Mouse (Mus musculus) embryonic facial prominence, embryonic 13.5 days (tissue): ENCODE data around the gene Rab6a. TPM values are rescaled to one million over a fixed set of nuclear protein-coding genes. Genes with fewer than 3 reads are reported as not detected.
A peak's percentile ranks its signal among the peaks of the same experiment; 100 is the strongest.

Experiments
- ATAC-seq: fragments of 200-750 bp; cut with Nextera tagmentation; 2 replicates; pipeline ENCODE4 v1.8.0; 2017; ENCODE audit warnings: low read depth; ENCODE audit not compliant: insufficient number of reproducible peaks, insufficient read depth, low FRiP score, low TSS enrichment
- H3K27ac ChIP-seq: fragments of 300-500 bp; sonication (generic); 2 replicates; pipeline ENCODE4 v1.5.1; 2015; ENCODE audit warnings: moderate library complexity, mild to moderate bottlenecking, inconsistent platforms
- H3K27me3 ChIP-seq: fragments of 300-500 bp; sonication (generic); 2 replicates; pipeline ENCODE4 v1.6.1; 2015; ENCODE audit warnings: mild to moderate bottlenecking, inconsistent platforms
- H3K36me3 ChIP-seq: fragments of 300-500 bp; sonication (generic); 2 replicates; pipeline ENCODE4 v1.6.1; 2015; ENCODE audit warnings: mild to moderate bottlenecking, inconsistent platforms
- H3K4me1 ChIP-seq: fragments of 300-500 bp; sonication (generic); 2 replicates; pipeline ENCODE4 v1.6.1; 2015; ENCODE audit warnings: inconsistent platforms
- H3K4me2 ChIP-seq: fragments of 300-500 bp; sonication (generic); 2 replicates; pipeline ENCODE4 v1.6.1; 2015; ENCODE audit warnings: moderate library complexity, mild to moderate bottlenecking, inconsistent platforms
- H3K4me3 ChIP-seq: fragments of 300-500 bp; sonication (generic); 2 replicates; pipeline ENCODE4 v1.5.1; 2015; ENCODE audit warnings: mild to moderate bottlenecking, inconsistent platforms
- H3K9ac ChIP-seq: fragments of 300-500 bp; sonication (generic); 2 replicates; pipeline ENCODE4 v1.6.1; 2015; ENCODE audit warnings: mild to moderate bottlenecking, inconsistent platforms
- H3K9me3 ChIP-seq: fragments of 300-500 bp; sonication (generic); 2 replicates; pipeline ENCODE4 v1.6.1; 2016; ENCODE audit warnings: inconsistent platforms
- WGBS: fragments of 180-500 bp; shearing (Covaris S2); methylation state at CpG from one replicate; pipeline ENCODE4 v1.1.7; 2015; ENCODE audit warnings: mixed read lengths; 5-methylcytosine and 5-hydroxymethylcytosine counted together
- polyA plus RNA-seq: library from polyadenylated mRNA; unstranded; fragments of >200 nt; fragmentation: Nextera tagmentation; extraction: Ambion mirVana; gene quantifications from 2 replicates; pipeline ENCODE4 v1.2.1, GENCODE M21; 2015

Rab6a gene
- polyA plus RNA-seq, 1 experiment from 2014 or later: 98.9 TPM

DNA sequence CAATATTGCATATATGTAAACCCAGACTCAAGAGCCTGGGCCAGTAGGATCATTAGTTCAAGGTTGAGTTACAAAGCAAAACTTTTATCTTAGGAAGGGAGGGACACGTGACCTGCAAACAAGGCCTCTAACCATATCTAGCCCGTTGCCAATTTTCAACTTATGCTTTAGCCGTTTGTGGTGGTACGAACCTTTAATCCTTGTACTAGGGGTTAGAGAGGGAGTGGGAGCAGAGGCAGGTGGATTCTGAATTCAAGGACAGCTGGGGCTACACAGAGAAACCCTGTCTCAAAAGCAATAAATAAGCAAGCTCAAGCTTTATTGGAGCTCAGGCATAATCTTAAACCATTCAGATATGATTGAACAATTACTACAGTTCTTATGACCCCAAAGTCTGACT is 35.2 kb downstream of the Rab6a start:
- 90% methylated on average over 4 of the region's 4 CpGs for WGBS
- ATAC-seq: no peak

DNA sequence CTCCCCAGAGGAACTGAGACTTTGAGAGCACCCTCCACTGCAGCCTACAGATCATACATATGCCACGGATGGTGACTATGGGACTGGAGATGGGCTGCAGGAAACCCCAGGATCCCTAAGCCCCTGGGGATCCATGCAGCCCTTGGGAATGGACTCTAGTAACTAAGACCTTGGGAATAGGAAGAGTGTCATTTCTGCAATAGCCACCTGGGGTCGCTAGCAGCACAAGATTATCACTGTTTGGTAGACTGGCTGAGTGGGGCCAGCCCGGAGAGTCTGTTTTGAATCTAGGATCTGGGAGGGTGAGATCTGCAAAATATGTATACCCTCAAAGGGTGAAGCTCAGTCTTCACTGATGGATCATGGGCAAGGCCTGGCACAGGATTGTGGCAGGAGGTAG is 37.9 kb downstream of the Rab6a start:
- Histone ChIP-seq H3K27ac (no peak overlapping the region), H3K36me3 (peaks cover 3% of the 10 kb centered on the region; the same call in 1 of the 2 replicates), H3K9ac (no peak overlapping the region), H3K9me3 (no peaks in the 10 kb centered on the region), H3K4me1 (no peaks in the 10 kb centered on the region), H3K27me3 (no peaks in the 10 kb centered on the region), H3K4me3 (no peak overlapping the region), H3K4me2 (no peak overlapping the region)
- 0 out of 2 replicates have a peak, but pooled peaks have one; percentile 3 for ATAC-seq
- 37% methylated on average over 3 of the region's 3 CpGs for WGBS

More for the DNA sequence above, 35.2 kb downstream of the Rab6a start:
- Histone ChIP-seq H3K4me2 (no peak overlapping the region), H3K4me3 (no peak overlapping the region), H3K4me1 (no peaks in the 10 kb centered on the region), H3K9ac (no peak overlapping the region), H3K27me3 (no peaks in the 10 kb centered on the region), H3K36me3 (peaks cover 8% of the 10 kb centered on the region; the same call in 1 of the 2 replicates), H3K27ac (no peak overlapping the region), H3K9me3 (no peaks in the 10 kb centered on the region)

DNA sequence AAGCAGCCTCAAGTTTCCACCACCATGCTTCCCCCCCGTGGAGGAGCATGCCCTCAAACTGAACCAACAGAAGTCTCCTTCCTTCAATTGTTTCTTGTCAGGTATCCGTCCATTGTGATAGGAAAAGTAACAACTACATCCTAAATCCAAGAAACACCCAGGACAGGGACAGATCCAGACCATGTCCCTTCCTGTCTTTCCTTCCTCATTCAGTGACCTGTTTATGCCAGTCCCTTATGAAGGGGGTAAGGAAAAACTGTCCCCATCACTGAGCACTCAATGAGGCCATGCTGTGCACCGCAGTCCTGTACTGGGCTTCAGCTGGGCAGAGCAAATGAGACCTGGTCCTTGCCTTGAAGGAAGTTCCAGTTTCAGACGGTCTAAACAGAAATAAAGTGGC is 41.9 kb downstream of the Rab6a start:
- Histone ChIP-seq H3K4me3 (no peak overlapping the region), H3K27me3 (no peaks in the 10 kb centered on the region), H3K27ac (no peak overlapping the region), H3K36me3 (no peaks in the 10 kb centered on the region; the same call in 1 of the 2 replicates), H3K9me3 (no peaks in the 10 kb centered on the region), H3K4me1 (0 out of 2 replicates have a peak, but pooled peaks cover 3% of the 10 kb centered on the region), H3K4me2 (no peak overlapping the region), H3K9ac (no peak overlapping the region)
- 74% methylated on average over 4 of the region's 4 CpGs for WGBS
- ATAC-seq: no peak

- no peak for ATAC-seq
- Histone ChIP-seq H3K27me3 (no peaks in the 10 kb centered on the region), H3K9me3 (no peaks in the 10 kb centered on the region), H3K27ac (no peak overlapping the region), H3K36me3 (no peaks in the 10 kb centered on the region; the same call in 1 of the 2 replicates), H3K4me2 (no peak overlapping the region), H3K9ac (no peak overlapping the region), H3K4me3 (no peak overlapping the region), H3K4me1 (0 out of 2 replicates have a peak, but pooled peaks cover 3% of the 10 kb centered on the region)
- WGBS: 66% methylated on average over 8 of the region's 8 CpGs
Measured at GRCm38 (mm10) chr7:100649826-100650225, 42.6 kb downstream of the Rab6a start.

DNA sequence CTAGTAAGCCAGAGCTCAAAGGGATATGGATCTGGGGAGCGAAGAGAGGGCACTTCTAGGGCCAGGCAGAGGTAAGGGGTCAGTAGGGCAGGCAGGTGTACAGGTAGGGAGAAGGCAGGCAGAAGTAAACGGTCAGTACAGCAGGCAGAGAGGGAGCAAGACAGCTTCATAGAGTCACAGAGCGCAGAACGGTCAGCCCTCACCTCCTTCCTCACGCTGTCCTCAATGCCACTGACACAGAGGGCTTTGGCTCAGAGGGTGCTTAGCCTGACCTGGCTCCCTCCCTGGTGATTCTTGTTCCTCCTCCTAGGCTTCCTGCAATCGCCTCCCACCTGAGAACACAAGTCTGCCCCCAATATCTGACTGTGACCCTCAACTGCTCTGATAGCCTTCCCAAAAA is 43.2 kb downstream of the Rab6a start:
- Histone ChIP-seq H3K27me3 (no peaks in the 10 kb centered on the region), H3K27ac (no peak overlapping the region), H3K4me1 (0 out of 2 replicates have a peak, but pooled peaks cover 3% of the 10 kb centered on the region), H3K4me3 (no peak overlapping the region), H3K9me3 (no peaks in the 10 kb centered on the region), H3K36me3 (no peaks in the 10 kb centered on the region; the same call in 1 of the 2 replicates), H3K4me2 (no peak overlapping the region), H3K9ac (no peak overlapping the region)
- 79% methylated on average over 6 of the region's 6 CpGs for WGBS
- ATAC-seq: no peak

- Histone ChIP-seq H3K27ac (no peak overlapping the region), H3K4me1 (0 out of 2 replicates have a peak, but pooled peaks cover 3% of the 10 kb centered on the region), H3K4me2 (no peak overlapping the region), H3K9me3 (no peaks in the 10 kb centered on the region), H3K9ac (no peak overlapping the region), H3K36me3 (no peaks in the 10 kb centered on the region; the same call in 1 of the 2 replicates), H3K27me3 (no peaks in the 10 kb centered on the region), H3K4me3 (no peak overlapping the region)
- ATAC-seq: no peak
- 64% methylated on average over 4 of the region's 4 CpGs for WGBS
Measured at GRCm38 (mm10) chr7:100651011-100651410, 43.8 kb downstream of the Rab6a start.

DNA sequence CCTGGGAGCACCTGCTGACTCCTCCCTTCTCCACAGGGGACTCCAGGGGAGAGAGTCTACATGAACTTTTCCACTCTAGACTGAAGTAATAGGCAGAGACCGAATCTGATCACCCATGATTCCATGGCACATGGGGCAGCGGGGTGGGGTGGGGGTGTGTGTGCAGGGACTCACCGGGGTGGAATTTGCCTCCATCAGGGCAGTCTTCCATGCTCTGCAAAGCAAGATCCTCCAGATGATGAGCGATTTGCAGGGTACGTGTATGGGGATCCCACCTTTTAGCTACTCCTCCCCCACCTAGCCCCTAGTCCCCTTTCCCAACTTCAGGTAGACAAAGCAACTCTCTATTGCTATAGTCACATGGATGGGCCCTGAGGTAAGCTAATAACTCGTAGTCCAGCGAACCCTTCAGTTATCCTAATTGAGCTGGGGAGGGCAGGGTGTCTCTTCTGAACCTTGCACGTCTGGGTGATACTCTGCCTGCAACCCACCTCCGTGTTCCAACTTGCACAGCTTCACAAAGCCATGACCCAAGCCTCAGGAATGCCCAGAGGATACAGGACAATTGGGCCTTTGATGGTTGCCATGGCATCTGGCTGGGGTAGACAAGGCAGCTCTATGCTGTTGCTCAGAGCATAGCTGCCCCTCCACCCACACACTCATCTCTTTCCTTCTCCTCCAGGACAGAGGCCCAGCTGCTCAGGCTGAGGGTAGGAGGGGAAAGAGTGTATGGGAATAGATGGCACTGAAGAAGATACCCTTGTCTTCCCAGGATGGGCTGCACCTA is 46.5 kb downstream of the Rab6a start:
- Histone ChIP-seq H3K4me3 (no peak overlapping the region), H3K27me3 (no peaks in the 10 kb centered on the region), H3K27ac (no peak overlapping the region), H3K9ac (no peak overlapping the region), H3K9me3 (no peaks in the 10 kb centered on the region), H3K36me3 (no peaks in the 10 kb centered on the region; the same call in 1 of the 2 replicates), H3K4me1 (peaks cover 16% of the 10 kb centered on the region; the same call in 1 of the 2 replicates), H3K4me2 (no peak overlapping the region)
- no peak for ATAC-seq
- 60% methylated on average over 9 of the region's 9 CpGs for WGBS

DNA sequence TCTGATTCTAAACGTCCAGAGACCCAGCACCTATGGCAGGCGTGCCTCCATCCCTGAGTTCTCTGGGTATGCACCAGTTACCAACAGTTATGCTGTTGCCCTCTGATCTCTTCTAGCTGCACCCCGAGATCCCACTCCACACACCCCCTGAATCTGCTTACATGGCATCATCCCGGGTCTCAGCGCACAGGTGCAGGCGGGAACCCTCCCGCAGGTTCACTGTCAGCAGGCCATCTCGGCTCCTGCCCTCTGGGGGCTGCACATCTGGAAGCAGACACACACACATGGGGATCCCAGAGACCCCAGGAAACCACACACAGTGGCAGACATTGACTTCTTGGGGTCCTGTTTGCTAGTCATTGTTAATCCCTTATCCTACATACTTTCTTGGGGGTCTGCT is 47.2 kb downstream of the Rab6a start:
- Histone ChIP-seq H3K9me3 (no peaks in the 10 kb centered on the region), H3K9ac (no peak overlapping the region), H3K4me1 (peaks cover 16% of the 10 kb centered on the region; the same call in 1 of the 2 replicates), H3K36me3 (no peaks in the 10 kb centered on the region; the same call in 1 of the 2 replicates), H3K27me3 (no peaks in the 10 kb centered on the region), H3K4me3 (no peak overlapping the region), H3K27ac (no peak overlapping the region), H3K4me2 (no peak overlapping the region)
- ATAC-seq: no peak
- WGBS: 84% methylated on average over 8 of the region's 8 CpGs

- Histone ChIP-seq H3K27me3 (no peaks in the 10 kb centered on the region), H3K4me3 (no peak overlapping the region), H3K4me1 (peaks cover 16% of the 10 kb centered on the region; the same call in 1 of the 2 replicates), H3K4me2 (no peak overlapping the region), H3K9ac (no peak overlapping the region), H3K9me3 (no peaks in the 10 kb centered on the region), H3K27ac (no peak overlapping the region), H3K36me3 (no peaks in the 10 kb centered on the region)
- WGBS: 25% methylated on average over 5 of the region's 5 CpGs
- ATAC-seq: no peak
Measured at GRCm38 (mm10) chr7:100656739-100657138, 49.5 kb downstream of the Rab6a start.

DNA sequence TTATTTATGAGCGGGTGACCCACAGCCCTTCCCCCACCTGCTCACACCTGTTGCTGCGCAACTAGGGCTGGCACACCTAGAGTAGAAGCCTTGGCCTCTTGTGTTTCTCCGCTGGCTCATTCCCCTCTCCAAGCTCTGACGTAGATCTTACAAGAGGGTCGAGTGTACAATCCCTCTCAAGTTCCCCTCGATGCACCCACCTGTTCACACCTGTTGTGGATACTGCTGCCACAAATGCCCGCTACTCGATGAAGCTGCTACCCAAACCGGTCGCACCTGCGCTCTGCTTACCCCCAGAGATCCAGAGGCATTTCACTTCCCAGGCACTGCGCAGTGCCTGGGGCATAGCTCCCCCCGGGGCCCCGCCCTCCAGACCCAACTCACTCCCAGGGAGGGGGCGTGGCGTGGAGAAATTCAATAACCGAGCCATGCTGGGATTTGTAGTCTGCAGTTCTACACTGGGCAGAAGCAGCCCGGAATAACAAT is 50.9 kb downstream of the Rab6a start:
- Histone ChIP-seq H3K4me2 (peak overlapping the region; percentile 38), H3K9me3 (no peaks in the 10 kb centered on the region), H3K27ac (no peak overlapping the region), H3K4me1 (peaks cover 20% of the 10 kb centered on the region), H3K36me3 (no peaks in the 10 kb centered on the region), H3K9ac (no peak overlapping the region), H3K4me3 (no peak overlapping the region), H3K27me3 (no peaks in the 10 kb centered on the region)
- ATAC-seq: peak; percentile 71; the same call in 1 of the 2 replicates
- WGBS: 27% methylated on average over 18 of the region's 18 CpGs

- H3K36me3 ChIP-seq: no peaks in the 10 kb centered on the region
- no peaks in the 10 kb centered on the region for H3K27me3 ChIP-seq
- no peak for ATAC-seq
- WGBS: 81% methylated on average over 7 of the region's 7 CpGs
- H3K4me3 ChIP-seq: no peak overlapping the region
- H3K4me2 ChIP-seq: no peak overlapping the region
- H3K9me3 ChIP-seq: no peaks in the 10 kb centered on the region
- H3K4me1 ChIP-seq: peaks cover 22% of the 10 kb centered on the region
- no peak overlapping the region for H3K9ac ChIP-seq
- no peak overlapping the region for H3K27ac ChIP-seq
Measured at GRCm38 (mm10) chr7:100661264-100661663, 54.1 kb downstream of the Rab6a start.

DNA sequence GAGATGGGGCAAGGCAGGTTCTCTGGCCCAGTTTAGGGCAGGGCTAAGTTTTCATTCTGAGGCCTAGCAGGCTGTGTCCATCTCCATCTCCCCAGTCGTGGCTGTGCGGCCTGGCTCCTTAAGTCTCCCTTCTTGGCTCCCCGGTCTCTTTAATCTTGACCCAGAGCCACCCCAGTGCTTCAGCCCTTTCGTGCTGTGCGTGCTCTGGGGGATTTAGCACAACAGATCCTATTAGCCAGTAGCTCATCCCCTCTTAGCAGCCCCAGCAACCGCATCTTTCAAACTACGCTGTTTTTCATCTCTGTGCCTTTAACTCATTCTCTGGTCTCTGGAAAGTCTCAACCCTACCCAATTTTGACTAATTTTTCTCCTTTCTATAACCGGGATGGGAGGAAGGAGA is 55.0 kb downstream of the Rab6a start, which contains the start of gene Plekhb1:
Plekhb1 (minus strand) TSS at position 184 of the 400 bp plus-strand sequence.
- 69% methylated on average over 8 of the region's 8 CpGs for WGBS
- Histone ChIP-seq H3K9me3 (no peaks in the 10 kb centered on the region), H3K4me3 (no peak within 1 kb of the TSS), H3K9ac (no peak within 1 kb of the TSS), H3K36me3 (no peaks in the 10 kb centered on the region), H3K27me3 (no peaks in the 10 kb centered on the region), H3K4me2 (peak within 1 kb of the TSS; percentile 39), H3K27ac (no peak within 1 kb of the TSS), H3K4me1 (peaks cover 16% of the 10 kb centered on the region)
- ATAC-seq: no peak
